Mouse (Mus musculus) inflammation-experienced regulatory T-cells, adult 6 months (primary cell): ENCODE measurements around the gene Nipal1. TPM values are rescaled to one million over a fixed set of nuclear protein-coding genes. Genes with fewer than 3 reads are reported as not detected.
A peak's percentile ranks its signal among the peaks of the same experiment; 100 is the strongest.

Experiments
- ATAC-seq: one replicate; pipeline ENCODE4 v1.8.0; 2017
- polyA plus RNA-seq, 3 experiments: library from polyadenylated mRNA; unstranded; fragments of 100-300 nt; shearing (Covaris generic); gene quantifications; one replicate each; pipeline ENCODE4 v1.2.1; 2017

Nipal1 gene
- 10 to 100 TPM; 12.3 to 46.8 (median 34.3) TPM for polyA plus RNA-seq

DNA sequence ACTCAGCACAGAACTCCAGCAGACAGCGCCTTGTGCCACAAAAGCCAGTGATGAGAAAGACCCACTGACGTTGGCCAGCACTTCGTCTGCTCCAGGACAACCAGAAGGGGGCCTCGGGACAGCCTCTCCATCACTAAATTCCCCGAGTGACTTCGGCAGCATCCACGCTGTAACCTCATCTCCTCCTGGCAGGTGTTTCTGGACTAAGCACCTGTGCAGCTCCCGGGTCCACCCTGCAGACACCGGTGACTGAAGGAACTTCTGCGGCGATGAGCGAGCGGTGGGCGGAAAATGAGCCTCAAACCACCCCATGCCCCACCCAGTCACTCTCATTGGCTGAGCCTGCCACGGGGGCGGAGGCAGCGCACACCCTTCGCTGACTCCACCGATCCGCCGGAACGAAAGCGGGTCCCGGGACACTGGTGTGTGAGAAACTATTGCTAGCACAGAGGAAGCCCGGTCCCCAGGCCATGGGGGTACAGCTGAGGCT, at the start of gene Nipal1:
Gene Nipal1 (plus strand): TSS at position 378 of the 490 bp plus-strand sequence.
- peak; percentile 95 for ATAC-seq

DNA sequence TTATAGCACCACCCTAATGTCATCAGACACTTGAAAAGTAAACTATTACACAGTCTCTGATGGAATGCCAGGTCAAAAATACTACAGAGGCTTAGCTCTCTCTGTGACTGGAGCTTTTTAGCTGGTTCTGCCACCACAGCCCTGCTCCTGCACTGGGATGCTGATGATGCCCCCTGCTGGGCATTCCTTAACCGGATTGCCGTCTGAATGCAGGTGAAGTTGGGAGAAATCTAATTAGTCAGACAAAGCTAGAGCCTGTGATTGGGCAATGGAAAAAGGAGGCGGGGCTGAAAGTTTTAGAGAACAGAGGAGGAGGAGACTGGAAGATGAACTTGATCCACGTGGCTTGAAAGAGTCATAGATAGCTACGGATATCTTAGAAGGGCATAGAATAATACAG, 46.6 kb upstream of the Nipal1 start:
- ATAC-seq = peak; percentile 48

DNA sequence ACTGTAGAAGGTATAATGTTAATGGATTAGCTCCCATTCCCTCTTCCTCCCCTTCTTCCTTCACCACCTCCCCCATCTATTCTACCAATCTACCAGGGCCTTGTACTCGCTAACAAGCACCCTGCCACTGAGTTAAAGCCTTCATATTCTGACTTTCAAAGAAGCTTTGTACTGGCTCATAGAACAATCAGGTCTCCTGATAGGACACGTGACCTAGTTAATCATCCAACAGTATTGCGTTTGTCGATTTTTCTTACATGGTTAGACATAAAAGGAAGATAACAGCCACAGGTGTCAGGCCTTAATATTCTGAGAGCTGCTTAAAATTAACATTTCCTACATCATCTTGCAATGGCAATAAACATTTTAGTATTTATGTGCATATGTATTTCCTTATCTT, 44.5 kb upstream of the Nipal1 start:
- no peak for ATAC-seq

DNA sequence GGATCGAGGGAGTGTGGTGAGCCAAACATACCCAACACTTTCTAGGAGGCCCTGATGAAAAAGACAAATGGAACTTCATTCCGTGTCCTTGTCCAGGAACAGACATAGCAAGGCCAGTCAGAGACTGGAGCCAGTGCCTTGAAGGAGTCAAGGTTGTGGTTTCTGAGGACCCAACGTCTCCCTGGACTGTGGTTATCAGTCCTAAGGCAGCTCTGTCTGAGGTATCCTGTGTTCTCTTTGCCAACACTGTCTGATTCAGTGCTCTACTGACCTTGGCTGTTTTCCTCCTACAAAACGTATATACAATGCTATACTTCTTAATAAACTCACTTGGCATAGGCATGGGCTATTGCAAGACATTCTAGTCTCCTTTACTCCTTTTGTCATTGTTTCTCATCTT, 30.2 kb upstream of the Nipal1 start:
- ATAC-seq = no peak

DNA sequence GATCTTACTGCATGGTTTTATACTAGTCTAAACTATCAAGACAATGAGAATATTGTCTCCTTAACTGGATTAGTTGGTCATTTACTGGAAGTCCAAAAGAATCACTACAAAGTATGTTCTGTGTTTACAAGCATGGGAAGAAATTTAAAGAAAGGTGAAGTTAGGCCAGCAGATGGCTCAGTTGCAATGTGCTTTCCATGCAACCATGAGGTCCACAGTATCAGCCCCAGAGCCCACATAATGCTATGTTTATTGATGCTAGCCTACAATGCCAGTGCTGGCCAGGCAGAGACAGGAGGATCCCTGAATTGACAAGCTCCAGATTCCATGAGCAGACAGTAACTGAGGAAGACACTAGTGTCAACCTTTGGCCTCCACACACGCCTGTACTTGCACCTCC, 26.6 kb upstream of the Nipal1 start:
- ATAC-seq = no peak

DNA sequence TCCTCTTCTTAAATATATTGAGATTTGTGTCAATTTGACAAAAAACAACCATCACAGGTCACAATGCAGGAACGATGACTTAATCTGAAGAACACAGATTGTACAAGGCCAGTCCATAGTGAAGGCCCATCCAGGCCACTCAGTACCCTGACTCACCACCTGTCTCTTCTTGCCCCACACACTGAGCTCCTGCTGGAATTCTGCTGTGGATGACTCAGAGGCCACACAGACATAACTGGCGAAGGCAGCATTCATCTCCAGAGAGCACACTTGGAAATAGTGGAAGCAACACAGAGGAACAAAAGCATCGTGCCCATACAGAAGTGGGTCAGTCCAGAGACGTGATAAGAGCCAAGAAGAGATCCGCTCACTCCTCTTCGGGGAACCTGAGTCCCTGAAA, 17.6 kb upstream of the Nipal1 start:
- ATAC-seq = no peak

DNA sequence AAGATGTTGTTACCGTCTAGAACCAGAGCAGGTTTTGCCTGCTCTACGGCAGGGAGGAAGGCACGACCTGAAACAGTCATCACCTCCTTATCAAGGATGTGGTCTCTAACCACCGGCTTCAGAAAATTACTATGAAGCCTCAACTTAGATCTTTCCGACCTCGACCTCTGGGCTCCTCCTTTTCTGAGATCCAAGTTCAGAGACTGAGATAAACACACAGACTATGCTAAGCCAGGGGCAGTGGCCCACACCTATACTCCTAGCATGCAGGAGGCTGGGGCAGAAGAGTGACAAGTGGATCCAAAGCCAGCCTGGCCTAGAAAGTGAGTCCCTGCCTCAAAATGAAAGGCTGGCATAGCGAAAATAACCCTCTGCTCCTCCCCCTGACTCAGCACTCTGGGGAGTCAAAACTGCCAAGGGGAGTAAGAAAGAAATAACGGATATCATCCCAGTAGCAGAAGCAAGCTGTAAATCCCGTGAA, 12.8 kb upstream of the Nipal1 start:
- peak; percentile 84 for ATAC-seq

DNA sequence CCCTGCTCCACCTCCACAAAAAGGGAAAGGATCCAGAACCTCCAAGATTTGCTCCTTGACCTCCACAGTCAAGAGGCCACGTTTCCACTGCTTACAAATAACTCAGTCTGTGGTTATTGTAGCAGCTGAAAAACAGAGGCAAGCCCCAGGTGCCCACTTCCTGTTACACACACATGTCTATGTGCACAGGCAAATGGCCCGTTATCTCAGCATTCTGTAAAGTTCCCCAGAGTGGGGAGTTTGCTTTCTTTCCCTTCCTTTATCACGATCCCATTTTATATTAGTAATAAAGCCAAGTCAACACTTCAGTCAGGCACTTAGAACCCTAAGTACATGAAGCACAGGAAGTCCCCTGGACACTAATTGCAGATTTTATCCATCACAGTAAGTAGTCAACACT, 11.5 kb upstream of the Nipal1 start:
- peak; percentile 78 for ATAC-seq

DNA sequence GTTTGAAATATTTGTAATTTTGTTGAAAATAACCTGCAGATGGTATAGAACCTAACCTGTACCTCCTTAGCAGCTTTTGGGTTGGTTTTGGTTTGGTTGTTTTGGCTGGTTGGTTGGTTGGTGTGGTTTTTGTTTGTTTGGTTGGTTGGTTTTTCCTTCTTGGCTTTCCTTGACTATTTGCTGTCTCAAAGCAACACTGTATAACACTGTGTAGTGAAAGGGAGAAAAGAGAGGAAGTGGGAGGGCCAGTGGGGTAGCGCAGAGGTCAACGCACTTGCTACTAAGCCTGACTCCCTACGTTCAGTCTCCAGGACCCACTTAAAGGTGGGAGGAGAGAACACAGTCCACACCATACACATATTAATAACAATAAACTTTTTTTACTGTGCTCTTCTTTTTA, 11.0 kb upstream of the Nipal1 start:
- no peak for ATAC-seq

DNA sequence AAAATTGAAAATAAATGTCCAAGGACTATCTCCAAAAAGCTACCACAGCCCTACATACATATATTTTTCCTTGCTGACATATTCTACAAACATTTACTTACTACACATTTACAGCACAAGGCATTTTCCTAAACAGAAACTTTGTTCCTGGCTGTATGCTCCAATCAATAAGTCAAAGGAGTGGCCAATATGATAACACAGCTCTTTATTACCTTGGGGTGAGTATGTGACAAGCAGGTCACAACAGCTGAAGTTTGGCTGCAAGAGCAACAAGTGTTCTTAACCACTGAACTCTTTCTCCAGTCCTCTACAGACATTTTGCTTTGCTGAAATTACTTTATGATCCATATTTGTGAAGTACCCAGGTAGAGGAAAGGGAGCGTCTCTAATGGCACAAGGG, 7.5 kb upstream of the Nipal1 start:
- no peak for ATAC-seq

DNA sequence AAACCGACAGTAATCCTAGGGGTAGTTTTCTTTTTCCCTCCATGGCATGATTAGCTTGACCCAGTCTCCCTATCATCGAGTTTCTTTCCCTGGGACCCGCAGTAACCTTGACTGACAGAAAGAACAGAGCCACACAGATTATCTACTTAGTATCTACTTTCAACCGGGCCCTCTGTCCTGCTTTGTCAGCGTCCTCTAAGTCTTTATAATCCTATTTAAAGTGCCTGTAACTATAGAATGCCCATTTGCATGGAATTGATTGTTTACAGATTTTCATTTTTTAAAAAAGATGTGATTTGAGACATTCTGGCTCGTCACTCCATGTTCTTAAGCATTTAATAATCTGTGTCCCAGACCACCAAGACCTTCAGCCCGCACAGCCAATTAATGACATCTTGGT, 3.9 kb upstream of the Nipal1 start:
- no peak for ATAC-seq

DNA sequence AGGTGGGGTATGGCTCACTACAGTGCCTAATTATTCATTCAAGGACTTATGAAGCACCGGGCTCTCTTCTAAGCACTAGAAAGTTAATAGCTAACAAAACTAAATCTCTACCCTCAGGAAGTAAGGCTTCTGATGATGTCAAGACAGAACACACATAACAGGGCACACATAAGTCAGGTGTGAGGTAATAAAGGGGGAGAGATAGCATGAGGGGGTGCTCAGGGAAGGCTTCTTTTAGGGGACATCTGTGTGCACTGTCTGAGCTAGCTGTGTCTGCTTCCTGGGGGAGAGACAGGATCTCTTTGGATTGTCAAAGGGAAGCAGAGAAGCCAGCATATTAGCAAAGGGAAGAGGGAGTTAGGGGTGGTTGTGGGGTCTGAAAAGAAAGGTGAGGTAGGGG, 3.4 kb upstream of the Nipal1 start, which contains the start of gene Cnga1:
Gene Cnga1 (minus strand): TSS at position 101 of the 400 bp plus-strand sequence.
- ATAC-seq = no peak

DNA sequence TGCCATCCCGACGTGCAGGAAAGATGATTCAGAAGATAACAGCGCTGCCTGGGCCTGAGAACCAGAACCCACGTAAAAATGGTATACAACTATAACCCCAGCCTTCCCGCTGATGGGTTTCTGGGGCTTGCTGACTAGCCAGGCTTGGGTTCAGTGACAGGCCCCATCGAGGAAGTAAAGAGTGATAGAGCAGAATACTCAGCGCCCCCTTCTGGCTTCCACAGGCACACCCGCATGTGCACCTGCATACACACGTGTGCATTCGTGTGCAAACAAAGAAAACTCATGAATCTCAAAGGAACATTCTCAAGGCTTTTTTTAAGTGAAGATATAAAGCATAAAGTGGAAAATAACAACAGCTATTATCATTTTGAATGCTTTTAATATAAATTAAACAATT, 1.5 kb upstream of the Nipal1 start:
- ATAC-seq = peak; percentile 38

DNA sequence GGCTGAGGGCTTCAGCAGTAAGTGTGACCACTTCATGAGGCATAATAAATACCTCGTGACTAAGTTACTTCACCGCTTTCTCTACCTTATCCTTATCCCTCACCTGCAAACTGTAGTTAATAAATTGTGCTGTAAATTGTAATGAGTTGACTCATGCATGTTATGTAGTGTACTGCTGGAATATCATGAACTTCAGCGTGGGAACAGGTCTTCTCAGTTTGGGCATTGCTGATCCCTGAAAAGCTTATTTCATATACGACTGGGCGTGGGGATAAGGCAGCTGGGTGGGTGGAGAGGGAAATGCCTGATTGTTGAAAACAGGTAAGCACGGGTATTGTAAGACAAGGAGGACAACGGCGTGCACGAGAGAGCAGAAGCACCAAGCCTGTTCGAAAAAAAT, 599 bp upstream of the Nipal1 start:
- ATAC-seq = peak; percentile 1

DNA sequence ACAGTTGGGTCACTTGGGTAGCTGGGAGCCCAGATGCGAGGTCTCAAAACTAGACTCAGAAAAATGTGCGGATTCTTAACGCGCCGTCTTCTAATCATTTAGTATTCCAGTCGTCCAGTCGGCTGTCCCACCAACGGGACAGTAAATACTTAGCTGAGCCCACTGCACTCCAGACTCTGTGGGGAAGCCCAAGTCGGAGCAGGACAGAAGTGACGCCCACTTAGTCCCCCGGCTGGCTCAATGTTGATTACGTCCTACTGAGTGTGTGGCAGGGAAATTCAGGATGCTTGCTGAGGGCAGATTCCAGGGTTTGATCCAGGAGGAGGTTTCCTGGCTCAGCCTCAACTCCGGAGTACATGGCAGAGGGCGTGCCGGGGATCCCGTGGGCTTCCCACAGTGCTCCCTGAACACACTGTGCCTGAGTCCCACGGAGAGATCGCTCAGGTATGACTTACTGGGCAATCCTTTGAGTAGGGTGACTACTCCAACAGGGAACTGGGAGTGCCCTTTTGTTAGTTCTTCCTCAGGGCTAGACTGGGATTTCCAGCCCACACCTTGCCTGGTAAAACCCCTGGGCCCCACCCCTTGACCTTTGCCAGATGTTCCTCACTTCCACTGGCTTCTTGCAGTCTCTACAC, 482 bp downstream of the Nipal1 start:
- peak; percentile 8 for ATAC-seq

DNA sequence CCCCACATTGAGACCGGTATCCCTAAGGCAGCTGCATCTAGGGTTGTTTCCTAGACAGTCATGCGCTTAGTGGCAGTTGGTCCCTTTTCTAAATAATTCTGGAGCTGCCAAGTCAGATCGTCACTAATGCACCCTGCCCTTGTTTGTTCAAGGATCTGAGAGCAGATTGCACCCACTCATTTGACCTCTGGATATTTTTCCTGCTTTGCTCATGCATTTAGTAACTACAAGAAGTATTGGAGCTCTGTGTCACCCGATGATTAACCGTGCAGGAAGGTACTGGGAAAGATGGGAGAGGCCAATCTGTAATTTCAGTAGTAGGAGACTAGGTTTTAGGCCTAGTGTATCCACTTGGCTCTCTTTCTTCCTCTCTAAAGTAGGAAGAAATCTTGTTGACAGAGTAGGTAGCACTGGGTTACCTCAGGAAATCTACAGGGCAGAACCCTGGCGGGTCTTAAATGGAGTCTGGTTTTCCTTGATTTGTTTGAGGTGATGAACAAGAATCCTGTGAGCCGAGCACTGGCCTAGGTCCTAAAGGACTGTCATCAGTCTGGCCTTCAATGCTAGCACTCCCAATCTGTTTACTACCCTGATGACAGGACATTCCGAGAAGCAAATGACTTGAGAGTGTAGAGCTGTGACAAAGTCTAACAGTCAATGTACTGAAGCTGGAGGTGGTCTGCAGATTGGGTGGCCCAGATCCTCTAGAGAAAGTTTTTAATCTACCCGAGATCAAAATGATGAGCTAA, 1.6 kb downstream of the Nipal1 start:
- ATAC-seq = no peak

DNA sequence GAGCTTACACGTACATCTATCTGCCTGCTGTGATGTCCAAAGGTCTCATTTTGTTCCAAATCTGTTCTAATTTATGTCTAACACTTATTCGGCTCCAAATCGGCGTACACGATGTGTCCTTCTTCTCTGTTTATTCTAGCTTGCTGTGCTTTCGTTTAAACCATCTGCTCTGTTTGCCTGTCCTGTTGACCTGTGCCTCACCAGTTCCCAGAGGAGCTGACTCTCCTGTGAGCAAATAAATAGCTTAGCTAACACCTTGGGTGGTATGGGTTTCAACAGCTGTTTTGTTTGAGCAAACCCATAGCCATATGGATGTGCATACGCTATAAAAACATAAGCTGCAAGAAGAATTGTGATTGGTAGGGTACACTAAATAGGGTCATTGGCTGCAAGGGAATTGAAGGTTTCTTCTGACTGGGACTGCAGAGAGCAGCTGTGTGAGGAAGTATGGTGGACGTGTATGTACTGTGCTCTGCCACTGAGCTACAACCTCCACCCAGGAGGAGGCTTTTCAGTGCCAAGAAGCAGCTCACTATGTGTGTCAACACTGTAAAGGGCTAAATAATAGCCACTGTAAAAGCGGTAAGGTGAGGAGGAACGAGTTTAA, 5.6 kb downstream of the Nipal1 start:
- ATAC-seq = no peak

DNA sequence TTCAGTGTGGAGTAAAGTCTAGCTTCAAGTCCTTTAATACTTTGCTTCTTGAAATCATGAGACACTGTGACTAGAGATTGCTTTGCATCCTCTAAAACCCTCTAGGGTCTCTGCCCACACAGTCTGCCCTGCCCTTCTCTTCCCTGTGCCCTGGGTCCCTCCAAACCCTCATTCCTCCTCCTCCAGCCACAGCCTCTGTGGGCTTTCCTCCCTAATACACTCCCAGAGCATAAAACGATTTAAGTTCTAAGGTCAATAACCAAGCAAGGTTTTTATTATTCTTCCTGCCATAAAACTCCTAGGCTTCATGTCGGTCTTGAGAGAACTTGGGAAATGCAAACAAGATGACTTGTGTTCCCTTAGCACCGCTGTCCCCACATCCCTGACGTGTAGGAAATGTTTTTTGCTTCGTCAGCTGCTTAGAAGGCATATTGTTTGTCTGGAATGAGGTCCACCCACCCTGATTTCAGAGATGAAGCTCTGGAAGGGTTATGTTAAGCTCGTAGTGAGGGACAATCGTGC, 8.7 kb downstream of the Nipal1 start:
- ATAC-seq = no peak

DNA sequence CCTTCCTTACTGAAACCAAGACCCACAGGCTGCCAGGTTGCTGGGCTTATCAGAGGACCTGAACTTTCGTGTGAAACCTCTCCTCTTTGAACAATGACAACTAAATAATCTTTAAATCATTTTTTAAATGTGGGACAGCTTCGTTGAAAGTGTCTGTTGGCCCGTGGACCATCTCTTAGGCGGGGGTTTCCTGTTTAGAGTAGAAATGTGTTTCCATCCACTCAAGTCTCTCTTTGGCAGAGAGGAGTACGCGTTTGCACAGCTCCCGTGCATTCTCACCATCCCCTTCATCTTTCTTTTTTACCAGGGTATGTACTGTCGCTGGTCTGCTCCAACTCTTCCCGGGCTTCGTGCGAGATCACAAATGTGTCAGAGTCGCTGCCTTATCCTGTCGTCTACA, 10.8 kb downstream of the Nipal1 start:
- peak; percentile 58 for ATAC-seq

DNA sequence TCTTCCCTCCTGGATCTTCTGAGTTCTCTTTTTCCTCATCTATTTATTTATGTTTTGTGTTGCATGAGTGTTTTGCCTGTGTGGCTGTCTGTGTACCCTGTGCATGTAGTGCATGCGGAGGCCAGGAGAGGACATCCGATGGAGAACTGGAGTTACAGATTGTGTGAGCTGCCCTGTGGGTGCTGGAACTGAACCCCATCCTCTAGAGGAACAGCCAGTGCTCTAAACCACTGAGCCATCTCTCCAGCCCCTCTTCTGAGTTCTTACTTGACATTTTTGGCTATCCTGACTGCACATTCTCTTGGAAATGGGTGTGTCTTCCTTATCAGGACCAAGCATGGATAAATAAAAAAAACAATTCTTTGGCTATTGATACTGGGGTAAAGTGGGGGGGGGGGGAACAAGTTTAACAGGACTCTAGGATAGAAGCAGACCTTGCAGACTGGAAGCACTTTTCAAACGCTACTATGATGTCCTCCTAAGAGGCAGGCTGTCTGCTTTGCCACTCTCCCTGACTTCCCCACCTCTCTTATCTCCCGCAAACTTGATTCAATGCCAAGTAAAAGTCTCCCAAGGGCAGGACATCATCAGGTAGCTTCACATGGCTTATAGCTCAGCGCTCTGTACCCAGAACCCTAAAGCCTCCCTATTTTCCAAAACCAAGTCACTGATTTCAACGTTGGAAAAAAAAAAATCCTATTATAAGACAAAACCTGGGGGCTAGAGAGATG, 13.6 kb downstream of the Nipal1 start:
- ATAC-seq = no peak

DNA sequence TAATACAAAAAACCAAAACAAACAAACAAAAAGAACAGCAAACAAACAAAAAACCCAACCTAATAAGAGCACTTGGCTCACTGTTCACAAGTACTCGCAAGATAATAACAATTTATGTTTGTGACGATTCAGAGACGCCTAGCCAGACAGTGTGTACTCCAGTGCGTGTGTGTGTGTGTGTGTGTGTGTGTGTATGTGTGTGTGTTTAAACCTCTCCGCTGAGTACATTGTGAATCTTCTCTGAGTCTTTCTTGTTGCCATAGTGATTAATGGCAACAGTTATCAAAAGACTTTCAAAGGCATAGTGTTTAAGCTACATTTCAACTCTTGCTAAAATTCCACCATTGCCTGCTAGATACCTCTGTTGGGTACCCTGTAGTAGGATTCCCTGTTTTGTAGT, 16.5 kb downstream of the Nipal1 start:
- no peak for ATAC-seq

DNA sequence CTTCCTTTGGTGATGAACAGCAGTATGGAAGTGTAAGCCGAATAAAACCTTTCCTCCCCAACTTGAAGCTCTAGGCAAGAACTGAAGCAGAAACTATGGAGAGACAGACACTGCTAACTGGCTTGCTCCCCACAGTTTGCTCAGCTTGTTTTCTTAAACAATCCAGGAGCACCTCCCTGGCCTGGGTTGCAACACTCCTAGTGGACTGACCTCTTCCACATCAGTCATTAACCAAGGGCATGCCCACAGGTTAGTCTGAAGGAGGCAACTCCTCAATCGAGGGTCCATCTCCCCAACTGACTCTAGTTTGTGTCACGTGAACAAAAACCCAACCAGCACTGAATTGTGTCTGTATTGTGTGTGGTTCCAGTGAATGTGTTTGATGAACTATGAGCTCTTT, 17.3 kb downstream of the Nipal1 start:
- peak; percentile 14 for ATAC-seq

DNA sequence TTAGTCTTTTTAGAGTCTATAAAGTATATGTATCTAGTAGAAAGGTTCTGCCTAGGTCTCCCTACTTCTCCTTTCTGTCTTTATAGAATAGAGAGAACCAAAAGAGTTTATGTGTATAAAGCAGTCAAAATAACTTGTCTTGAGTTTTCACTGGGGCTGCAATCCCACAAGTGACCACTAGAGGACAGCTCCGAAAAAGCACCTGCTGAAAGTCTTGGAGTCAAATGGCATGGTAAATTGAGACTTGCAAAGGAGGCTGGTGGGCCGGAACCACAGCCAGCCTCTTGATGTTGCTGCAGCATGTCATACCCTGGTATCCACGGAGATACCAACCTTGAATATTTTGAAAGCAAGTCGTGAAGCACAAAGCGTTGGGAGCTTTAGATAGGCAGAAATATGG, 17.7 kb downstream of the Nipal1 start:
- peak; percentile 65 for ATAC-seq
